Mouse (Mus musculus): ENCODE data around the gene Gabarapl2.

DNA sequence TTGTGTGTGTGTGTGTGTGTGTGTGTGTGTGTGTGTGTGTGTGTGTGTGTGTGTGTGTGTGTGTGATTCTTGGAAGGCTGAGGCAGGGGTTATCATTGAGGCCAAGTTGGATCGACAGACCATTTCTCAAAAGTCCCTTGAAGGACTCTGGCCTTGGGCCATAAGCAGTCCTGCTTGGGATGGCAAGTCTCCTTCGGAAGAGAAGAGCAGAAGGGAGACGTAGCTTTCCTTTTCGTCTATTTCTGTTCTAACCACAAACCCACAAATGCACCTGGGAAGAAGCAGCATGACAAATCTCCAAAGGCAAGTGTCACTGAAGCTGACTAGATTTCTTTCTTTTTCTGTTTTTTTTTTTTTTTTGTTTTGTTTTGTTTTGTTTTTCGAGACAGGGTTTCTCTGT, 15.4 kb downstream of the Gabarapl2 start:
- TF ChIP-seq CTCF (IDR thresholded peaks at IDR 0.05; ENCODE audit: insufficient read depth, low read length) (no peak), POLR2A (IDR thresholded peaks at IDR 0.05; ENCODE audit: borderline replicate concordance, extremely low read depth, low read depth, low read length) (no peak)
